Mouse (Mus musculus) kidney, adult 18-20 months (tissue): ENCODE measurements at regions not wholly inside any gene's neighbourhood (a gene's known extent, or its start where the extent isn't known, plus 50 kb on each side); places are given as distances from the start of the nearest gene placed in this dataset.
"Not testable (repeated sequence)": the region's sequence is repeated elsewhere in the genome, so short reads cannot be mapped to it uniquely, and the experiment has no call there.

Experiments
- DNase-seq: peaks from one replicate; pipeline ENCODE4 v3.0.0; 2021

GRCm38 (mm10) chr8:60728339-60728738 is 95.7 kb downstream of the Mfap3l start:
- DNase-seq: no peak

GRCm38 (mm10) chr8:60732545-60732944 is 99.9 kb downstream of the Mfap3l start:
- no peak for DNase-seq

- DNase-seq: no peak
These were observed 103.3 kb downstream of the Mfap3l start for GRCm38 (mm10) chr8:60735961-60736360.

GRCm38 (mm10) chr8:60736401-60736800 is 103.8 kb downstream of the Mfap3l start:
- no peak for DNase-seq

GRCm38 (mm10) chr8:60736913-60737312 is 104.3 kb downstream of the Mfap3l start:
- no peak for DNase-seq

GRCm38 (mm10) chr8:60737616-60738015 is 105.0 kb downstream of the Mfap3l start:
- DNase-seq: no peak

- no peak for DNase-seq
These were observed 113.2 kb downstream of the Mfap3l start for GRCm38 (mm10) chr8:60745877-60746276.

GRCm38 (mm10) chr8:60746486-60746885 is 113.9 kb downstream of the Mfap3l start:
- DNase-seq: peak; percentile 27

- DNase-seq: peak; percentile 90
These were observed 123.2 kb downstream of the Mfap3l start for GRCm38 (mm10) chr8:60755704-60756415.

GRCm38 (mm10) chr8:60763959-60764358 is 126.3 kb upstream of the Hpf1 start:
- no peak for DNase-seq

GRCm38 (mm10) chr8:60773350-60773749 is 116.9 kb upstream of the Hpf1 start:
- no peak for DNase-seq

GRCm38 (mm10) chr8:60776251-60776650 is 114.0 kb upstream of the Hpf1 start:
- DNase-seq: not testable (repeated sequence)

GRCm38 (mm10) chr8:60785049-60785448 is 105.2 kb upstream of the Hpf1 start:
- no peak for DNase-seq

- no peak for DNase-seq
These were observed 99.8 kb upstream of the Hpf1 start for GRCm38 (mm10) chr8:60790453-60790852.

- DNase-seq: no peak
These were observed 97.7 kb upstream of the Hpf1 start for GRCm38 (mm10) chr8:60792518-60792917.

- DNase-seq: no peak
These were observed 85.4 kb upstream of the Hpf1 start for GRCm38 (mm10) chr8:60804787-60805186.

- no peak for DNase-seq
These were observed 83.4 kb upstream of the Hpf1 start for GRCm38 (mm10) chr8:60806772-60807171.

- DNase-seq: no peak
These were observed 80.4 kb upstream of the Hpf1 start for GRCm38 (mm10) chr8:60809806-60810205.

- no peak for DNase-seq
These were observed 79.3 kb upstream of the Hpf1 start for GRCm38 (mm10) chr8:60810955-60811354.

GRCm38 (mm10) chr8:60825676-60826442 is 64.4 kb upstream of the Hpf1 start:
- DNase-seq: no peak

GRCm38 (mm10) chr8:60827241-60827640 is 63.0 kb upstream of the Hpf1 start:
- no peak for DNase-seq

- no peak for DNase-seq
These were observed 61.1 kb upstream of the Hpf1 start for GRCm38 (mm10) chr8:60829093-60829492.

GRCm38 (mm10) chr8:60830556-60830955 is 59.7 kb upstream of the Hpf1 start:
- no peak for DNase-seq

GRCm38 (mm10) chr8:60838526-60838925 is 51.7 kb upstream of the Hpf1 start:
- no peak for DNase-seq
